Mouse (Mus musculus) ovary, postnatal 10 days (tissue): ENCODE measurements at regions not wholly inside any gene's neighbourhood (a gene's known extent, or its start where the extent isn't known, plus 50 kb on each side); places are given as distances from the start of the nearest gene placed in this dataset.
"Not testable (repeated sequence)": the region's sequence is repeated elsewhere in the genome, so short reads cannot be mapped to it uniquely, and the experiment has no call there.

ENCODE experiments used
- DNase-seq: peaks from one replicate; pipeline ENCODE4 v3.0.0; 2022; ENCODE audit warnings: low spot score

DNA sequence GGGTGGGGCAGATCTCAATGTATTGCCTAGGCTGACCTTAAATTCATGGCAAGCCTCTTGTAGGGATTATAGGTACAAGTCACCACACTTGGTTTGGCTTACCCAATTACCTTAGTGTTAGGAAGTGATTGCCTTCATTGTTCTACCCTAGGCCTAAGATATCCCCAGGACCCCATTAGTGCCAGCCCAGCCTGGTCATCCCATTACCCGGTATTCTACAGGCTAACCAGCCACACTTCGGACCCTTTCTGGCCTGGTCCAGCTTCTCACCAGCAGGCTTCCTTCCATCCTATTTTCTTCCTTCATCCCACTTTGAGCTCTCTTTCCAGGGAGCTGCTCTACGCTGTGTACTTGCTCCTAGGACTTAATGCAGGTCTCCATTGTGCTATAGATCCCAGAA is 59.5 kb downstream of the Tex35 start:
- no peak for DNase-seq

DNA sequence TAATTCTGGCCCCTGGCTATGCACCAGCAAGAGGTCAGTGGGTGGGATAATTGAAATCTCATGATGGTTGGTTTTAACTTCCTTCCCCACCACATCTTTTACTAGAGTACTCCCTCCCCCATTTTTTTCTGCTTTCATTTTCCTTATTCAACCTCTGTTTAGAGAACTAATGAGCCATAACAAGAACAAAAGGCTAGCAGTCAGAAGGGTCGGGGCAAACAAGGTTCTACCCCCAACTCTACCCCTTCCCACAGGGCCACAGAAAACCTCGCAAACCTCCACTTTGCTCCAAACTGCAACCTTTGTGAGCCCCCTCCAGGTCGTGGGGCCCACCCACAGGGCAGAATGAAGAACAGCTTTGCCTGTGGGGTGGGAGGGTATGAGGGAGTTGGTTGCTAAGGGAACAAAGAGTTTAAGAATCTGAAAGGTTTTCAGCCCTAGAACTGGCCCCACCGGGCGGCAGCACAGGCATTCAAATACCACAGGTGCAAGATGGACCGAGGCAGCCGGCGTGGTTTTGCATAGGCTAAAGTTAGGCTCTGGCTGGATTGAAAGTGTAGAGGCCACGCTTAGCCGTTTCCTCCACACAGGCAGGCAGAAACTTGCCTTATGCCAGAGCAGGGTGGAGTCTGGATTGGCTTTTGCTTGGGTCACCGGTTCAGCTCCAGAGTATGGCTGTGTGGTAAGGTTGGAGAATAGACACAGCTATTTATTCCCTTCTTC is 60.1 kb downstream of the Tex35 start:
- DNase-seq = peak; percentile 18

DNA sequence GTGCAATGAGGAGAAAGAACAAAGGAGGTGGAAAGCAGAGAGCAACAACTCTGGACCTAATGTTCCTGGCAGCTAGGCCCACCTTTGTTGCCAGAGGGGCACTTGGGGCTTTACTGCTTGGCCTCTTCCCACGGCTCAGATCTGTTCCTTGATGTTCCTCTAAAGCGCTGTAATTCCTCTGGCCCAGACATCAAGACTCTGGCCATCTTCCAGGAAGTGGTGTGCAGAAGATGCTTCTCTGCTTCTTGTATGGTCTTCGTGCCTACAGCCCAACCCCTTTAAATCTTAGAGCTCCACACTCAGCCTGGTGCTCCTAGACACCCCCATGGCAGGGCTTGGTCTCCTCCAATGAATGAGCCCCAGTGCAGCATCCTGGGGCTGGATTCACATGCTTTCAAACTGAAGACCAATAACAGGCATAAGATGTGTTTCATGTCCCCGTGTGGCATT is 60.7 kb downstream of the Tex35 start:
- DNase-seq = peak; percentile 15

- DNase-seq = no peak
Measured at GRCm38 (mm10) chr1:157046760-157047182, 61.7 kb downstream of the Tex35 start.

- no peak for DNase-seq
Measured at GRCm38 (mm10) chr1:157039836-157040196, 68.7 kb downstream of the Tex35 start.

DNA sequence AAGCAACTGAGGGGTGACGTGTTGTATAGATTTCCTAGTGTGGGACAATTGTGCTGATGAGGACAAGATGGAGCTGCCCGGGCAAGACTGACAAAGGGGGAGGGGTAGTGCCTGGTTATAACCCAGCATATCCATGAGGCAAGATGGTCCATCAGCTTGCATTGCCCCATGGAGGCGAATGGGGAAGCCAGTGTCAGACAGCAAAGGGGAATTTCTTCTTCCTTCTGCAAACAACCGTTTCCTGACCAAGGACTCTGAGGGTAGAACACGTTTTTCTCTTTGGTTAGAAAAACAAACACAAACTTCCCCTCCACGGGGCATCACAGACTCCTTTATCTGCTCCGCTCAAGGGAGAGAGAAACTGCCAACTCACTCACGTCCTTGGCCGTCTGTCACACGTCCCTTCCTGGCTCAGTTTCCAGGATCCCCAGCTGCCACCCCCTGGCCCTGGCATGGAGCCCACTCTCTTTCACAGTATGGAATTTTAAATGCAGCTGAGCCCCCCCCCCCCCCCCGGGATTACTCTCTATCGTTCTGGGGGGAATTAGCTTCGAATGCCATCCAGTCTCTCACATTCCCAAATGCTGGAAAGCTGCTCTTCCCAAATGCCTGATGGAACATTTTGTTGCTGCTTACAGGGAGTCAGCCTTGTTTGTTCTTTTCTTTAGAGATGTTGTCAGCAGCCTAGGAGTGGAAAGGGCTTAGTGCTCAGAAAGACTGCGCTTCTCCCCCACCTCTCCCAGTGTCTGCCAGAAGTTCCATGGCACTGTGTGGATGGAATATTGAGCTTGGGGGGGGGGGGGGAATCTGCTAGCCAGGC is 69.3 kb downstream of the Tex35 start:
- no peak for DNase-seq

GRCm38 (mm10) chr1:157038111-157039008 is 70.1 kb downstream of the Tex35 start:
- no peak for DNase-seq

DNA sequence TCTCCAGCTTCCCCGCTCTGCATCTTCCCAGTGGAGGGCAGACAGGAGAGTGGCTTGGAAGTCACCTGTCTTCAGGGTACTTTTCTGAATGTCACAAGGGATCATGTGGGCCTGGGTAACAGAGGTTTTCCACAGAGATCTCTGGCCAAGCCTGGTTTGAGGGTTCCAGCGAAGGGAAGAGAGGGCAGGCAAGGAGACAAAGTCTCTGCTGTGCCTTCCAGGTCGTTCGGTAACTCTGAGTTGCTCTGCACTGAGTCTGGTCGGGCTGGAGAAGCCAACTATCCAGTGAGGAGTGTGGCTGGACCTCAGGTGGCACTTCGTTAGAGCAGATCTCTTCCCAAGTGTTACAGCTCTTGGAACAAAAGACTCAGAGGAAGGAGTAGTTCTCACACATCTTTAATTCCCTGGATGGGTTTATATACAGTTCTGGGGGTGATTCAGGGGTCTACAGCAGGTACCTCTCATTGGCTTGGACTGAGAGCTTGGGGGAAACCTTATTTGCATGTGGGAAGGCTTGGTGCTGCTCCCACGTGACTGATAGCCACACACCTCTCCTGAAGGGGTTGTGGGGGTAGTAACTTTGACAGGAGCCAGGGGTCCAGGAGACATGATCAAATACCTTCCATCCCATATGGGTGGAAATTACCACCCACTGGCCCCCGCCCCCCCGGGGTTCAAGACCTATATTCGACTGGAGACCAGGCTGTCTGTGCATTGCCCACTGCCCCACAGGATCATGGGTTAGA is 71.1 kb downstream of the Tex35 start:
- no peak for DNase-seq

DNA sequence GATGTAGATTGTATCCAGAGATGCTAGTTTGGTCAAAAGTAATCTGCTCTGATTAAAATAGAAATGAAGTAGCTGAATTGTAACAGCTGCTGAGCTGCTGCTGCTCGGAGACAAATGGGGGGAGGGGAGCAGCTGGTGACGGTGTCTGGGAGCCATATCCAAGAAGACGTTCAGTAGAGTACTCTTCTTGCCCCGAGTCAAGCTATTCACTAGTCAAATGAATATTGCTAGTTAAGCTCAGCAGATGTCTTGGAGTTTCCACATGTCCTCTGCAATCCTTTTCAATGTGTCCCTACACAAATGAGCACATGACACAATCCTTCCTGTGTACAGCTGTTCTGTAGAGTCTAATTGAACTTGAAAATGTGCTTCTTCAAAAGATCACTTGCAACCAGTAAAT is 71.7 kb downstream of the Tex35 start:
- no peak for DNase-seq

GRCm38 (mm10) chr1:157035221-157035620 is 73.3 kb downstream of the Tex35 start:
- DNase-seq = not testable (repeated sequence)

DNA sequence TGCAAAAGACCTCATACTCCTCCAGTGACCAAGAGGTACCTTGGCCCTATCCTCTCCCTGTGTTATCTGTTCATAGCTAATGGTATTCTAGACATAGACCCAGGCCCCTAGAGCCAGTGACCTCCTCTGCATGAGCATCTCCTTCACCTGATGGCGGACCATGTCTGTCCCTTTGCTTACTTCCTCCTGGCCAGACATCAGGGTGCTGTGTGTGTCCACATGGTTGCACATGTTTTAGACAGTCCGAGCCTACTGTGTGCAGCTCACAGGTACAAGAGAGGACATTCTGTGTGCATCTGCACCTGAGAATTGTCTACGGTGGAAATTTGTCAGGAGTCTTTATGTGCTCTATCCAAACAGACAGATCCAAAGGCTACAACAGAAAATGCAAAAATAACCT is 79.8 kb downstream of the Tex35 start:
- DNase-seq = no peak

DNA sequence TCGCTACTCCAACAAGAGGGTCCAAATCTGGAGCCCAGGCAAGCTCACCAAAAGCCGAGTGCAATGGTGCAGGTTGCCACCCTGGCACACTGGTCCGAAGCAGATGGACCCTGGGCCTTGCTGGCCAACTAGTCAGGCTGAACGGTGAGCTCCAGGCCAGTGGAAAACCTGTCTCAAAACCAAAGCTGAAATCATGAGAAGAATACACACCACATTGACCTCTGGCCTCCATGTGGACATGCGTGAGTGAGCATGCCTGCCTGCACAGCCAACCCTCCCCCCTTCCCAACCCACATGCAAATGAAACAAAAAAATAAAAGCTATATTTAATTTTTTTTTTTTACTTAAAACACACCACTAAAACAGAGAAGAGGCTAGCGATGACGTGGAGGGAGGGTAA is 80.8 kb downstream of the Tex35 start:
- no peak for DNase-seq

DNA sequence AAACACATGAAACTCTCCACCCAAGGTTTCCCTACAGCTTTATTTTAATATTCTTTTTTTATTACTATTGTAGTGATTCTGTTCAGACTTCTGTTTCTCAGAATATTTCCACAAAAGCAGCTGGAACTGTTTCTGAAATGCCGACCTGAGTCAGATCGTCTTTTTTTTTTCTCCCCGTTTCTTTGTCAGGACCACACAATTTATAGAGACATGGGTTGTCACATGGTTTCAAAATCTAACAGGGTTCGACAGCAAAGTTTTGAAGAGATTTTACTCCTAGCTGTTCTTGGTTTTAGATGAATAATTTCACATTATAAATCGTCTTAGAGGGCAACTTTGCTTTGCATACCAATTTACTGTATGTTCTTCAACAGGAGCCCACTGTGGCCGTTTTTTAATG is 84.0 kb upstream of the Ralgps2 start:
- no peak for DNase-seq

GRCm38 (mm10) chr1:157022456-157023435 is 83.3 kb upstream of the Ralgps2 start:
- no peak for DNase-seq

GRCm38 (mm10) chr1:157019892-157020291 is 80.5 kb upstream of the Ralgps2 start:
- DNase-seq = no peak

GRCm38 (mm10) chr1:157018726-157019125 is 79.3 kb upstream of the Ralgps2 start:
- DNase-seq = no peak

- no peak for DNase-seq
Measured at GRCm38 (mm10) chr1:157017198-157017994, 78.0 kb upstream of the Ralgps2 start.

GRCm38 (mm10) chr1:157016625-157017024 is 77.2 kb upstream of the Ralgps2 start:
- no peak for DNase-seq
